Comparison of ENCODE assay signal across 8 mouse cellular contexts in the genomic region with DNA sequence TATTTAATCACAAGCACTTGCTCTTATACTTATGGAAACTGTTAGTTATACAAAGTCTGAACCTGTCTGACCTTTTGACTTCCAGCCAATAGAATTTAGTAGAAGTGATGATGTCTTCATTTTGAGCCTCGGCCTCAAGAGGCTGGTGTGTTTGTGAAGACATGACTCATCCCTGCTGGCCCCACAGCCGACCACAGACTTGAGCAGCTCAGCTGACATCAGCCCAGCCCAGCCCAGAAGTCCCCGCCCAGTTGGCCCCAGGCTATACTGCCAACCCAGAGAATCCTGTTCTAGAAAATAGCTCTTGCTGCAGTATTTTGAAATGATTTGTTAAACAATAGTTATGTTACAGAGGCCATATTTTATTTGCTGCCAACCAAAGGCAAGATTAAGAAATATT.
DNase-seq lines count a peak whose midpoint lies in the region; ATAC-seq and TF ChIP-seq lines count a peak whose summit lies in the region.

No protein-coding gene starts in this region.

- ATAC-seq in forebrain, embryonic 11.5 days (replicated peaks; ENCODE audit: low FRiP score), result no peak
- no peak for ATAC-seq in forebrain, embryonic 15.5 days (replicated peaks)
- ATAC-seq in lung, embryonic 14.5 days (ENCODE audit: insufficient read depth), result peak; percentile 89; the same call in 1 of the 2 replicates

- no peak overlapping the region for H3K27ac ChIP-seq in forebrain, embryonic 11.5 days (ENCODE audit: low read depth, low read length)
- no peak overlapping the region for H3K27ac ChIP-seq in forebrain, embryonic 15.5 days (replicated peaks)
- no peak overlapping the region for H3K27ac ChIP-seq in lung, embryonic 14.5 days (ENCODE audit: low read depth)
- H3K27ac ChIP-seq in thymus, adult 2 months (ENCODE audit: control insufficient read depth, insufficient read depth, low read length), result no peak overlapping the region

- DNase-seq in forebrain, embryonic 11.5 days (ENCODE audit: low spot score), result peak; percentile 55
- peak; percentile 93 for DNase-seq in Muller cell, postnatal 12 days (ENCODE audit: inconsistent ontology term)
- peak; percentile 17 for DNase-seq in gastrocnemius, postnatal 14 days
- peak; percentile 65 for DNase-seq in lung, embryonic 14.5 days
- DNase-seq in retina, postnatal 1 day, result no peak
- DNase-seq in cerebellum, adult 9-11 months, result no peak
- DNase-seq in thymus, adult 2 months, result no peak

- H3K4me3 ChIP-seq in forebrain, embryonic 11.5 days (ENCODE audit: low read depth, low read length), result no peak overlapping the region
- H3K4me3 ChIP-seq in forebrain, embryonic 15.5 days, result no peak overlapping the region
- no peak overlapping the region for H3K4me3 ChIP-seq in lung, embryonic 14.5 days (ENCODE audit: low read depth, low read length)
- no peak overlapping the region for H3K4me3 ChIP-seq in thymus, adult 2 months (ENCODE audit: control insufficient read depth, insufficient read depth, low read length)

- 57% methylated on average over 3 of the region's 3 CpGs for WGBS in forebrain, embryonic 11.5 days
- 46% methylated on average over 3 of the region's 3 CpGs for WGBS in forebrain, embryonic 15.5 days
- WGBS in lung, embryonic 14.5 days, result 31% methylated on average over 3 of the region's 3 CpGs
- 13% methylated on average over 3 of the region's 3 CpGs for WGBS in thymus, adult 2 months

- no peaks in the 10 kb centered on the region for H3K9me3 ChIP-seq in forebrain, embryonic 11.5 days (ENCODE audit: control insufficient read depth, low read length)
- H3K9me3 ChIP-seq in forebrain, embryonic 15.5 days, result no peaks in the 10 kb centered on the region
- no peaks in the 10 kb centered on the region for H3K9me3 ChIP-seq in lung, embryonic 14.5 days (ENCODE audit: low read depth, low read length)

- no peaks in the 10 kb centered on the region for H3K4me1 ChIP-seq in forebrain, embryonic 11.5 days (replicated peaks; ENCODE audit: control insufficient read depth, insufficient read depth, low read length)
- H3K4me1 ChIP-seq in forebrain, embryonic 15.5 days, result no peaks in the 10 kb centered on the region
- no peaks in the 10 kb centered on the region for H3K4me1 ChIP-seq in lung, embryonic 14.5 days (ENCODE audit: insufficient read depth)
- H3K4me1 ChIP-seq in thymus, adult 2 months (replicated peaks; ENCODE audit: control insufficient read depth, insufficient read depth, low read length), result no peaks in the 10 kb centered on the region

- TF ChIP-seq CTCF in lung, embryonic 14.5 days (IDR thresholded peaks at IDR 0.05; ENCODE audit: low read depth), result no peak
- no peak for TF ChIP-seq CTCF in thymus, adult 2 months (IDR thresholded peaks at IDR 0.05; ENCODE audit: borderline replicate concordance, control insufficient read depth, extremely low read depth, insufficient read depth, low read length, poor library complexity)

- no peaks in the 10 kb centered on the region for H3K27me3 ChIP-seq in forebrain, embryonic 11.5 days (ENCODE audit: control insufficient read depth, insufficient read depth, low read length)
- no peaks in the 10 kb centered on the region for H3K27me3 ChIP-seq in forebrain, embryonic 15.5 days
- H3K27me3 ChIP-seq in lung, embryonic 14.5 days (ENCODE audit: insufficient read depth, low read length), result no peaks in the 10 kb centered on the region
- H3K27me3 ChIP-seq in thymus, adult 2 months (ENCODE audit: control insufficient read depth, insufficient read depth, low read length), result no peaks in the 10 kb centered on the region

- no peak overlapping the region for H3K9ac ChIP-seq in forebrain, embryonic 11.5 days (ENCODE audit: low read length)
- no peak overlapping the region for H3K9ac ChIP-seq in forebrain, embryonic 15.5 days (replicated peaks)
- H3K9ac ChIP-seq in lung, embryonic 14.5 days, result no peak overlapping the region

- TF ChIP-seq POLR2A in thymus, adult 2 months (IDR thresholded peaks at IDR 0.05; ENCODE audit: control insufficient read depth, extremely low read depth, insufficient read depth, low read length, poor library complexity), result no peak

- H3K4me2 ChIP-seq in forebrain, embryonic 11.5 days (ENCODE audit: low read depth, low read length, severe bottlenecking), result no peak overlapping the region
- no peak overlapping the region for H3K4me2 ChIP-seq in forebrain, embryonic 15.5 days (replicated peaks)
- H3K4me2 ChIP-seq in lung, embryonic 14.5 days, result no peak overlapping the region

- intact Hi-C loops in gastrocnemius, postnatal 14 days (cut with DNase I; ENCODE audit: low total_unique reads), result no loop called here

- no peaks in the 10 kb centered on the region for H3K36me3 ChIP-seq in forebrain, embryonic 11.5 days (ENCODE audit: control insufficient read depth, insufficient read depth, low read length)
- no peaks in the 10 kb centered on the region for H3K36me3 ChIP-seq in forebrain, embryonic 15.5 days
- H3K36me3 ChIP-seq in lung, embryonic 14.5 days (ENCODE audit: insufficient read depth), result no peaks in the 10 kb centered on the region
- no peaks in the 10 kb centered on the region for H3K36me3 ChIP-seq in thymus, adult 2 months (ENCODE audit: control insufficient read depth, insufficient read depth, low read length)

Comparison
In these comparisons a context has a peak if more than half of its experiments do, and no peak if none do; other contexts are left out.
1. DNase-seq: peak in forebrain, embryonic 11.5 days (single experiment), Muller cell, postnatal 12 days (single experiment), gastrocnemius, postnatal 14 days (single experiment) and lung, embryonic 14.5 days (single experiment); none in retina, postnatal 1 day (single experiment), cerebellum, adult 9-11 months (single experiment) and thymus, adult 2 months (single experiment).